Mouse (Mus musculus) lung, postnatal 0 days (tissue): ENCODE results near the gene Poc1a. TPM values are rescaled to one million over a fixed set of nuclear protein-coding genes. Genes with fewer than 3 reads are reported as not detected.
A peak's percentile ranks its signal among the peaks of the same experiment; 100 is the strongest.

Experiments
- ATAC-seq: fragments of 200-750 bp; cut with Nextera tagmentation; 2 replicates; pipeline ENCODE4 v1.8.0; 2017; ENCODE audit warnings: moderate library complexity
- DNase-seq: peaks from one replicate; pipeline ENCODE4 v3.0.0-alpha.2; 2016; ENCODE audit warnings: low spot score
- H3K27ac ChIP-seq: fragments of 300-500 bp; sonication (generic); 2 replicates; pipeline ENCODE4 v1.5.1; 2014; ENCODE audit warnings: antibody characterized with exemption, mild to moderate bottlenecking, low read length, mixed read lengths
- H3K27me3 ChIP-seq: fragments of 300-500 bp; sonication (generic); replicated peaks from 2 replicates; pipeline ENCODE4 v1.6.1; 2014; ENCODE audit warnings: low read length, mixed read lengths; ENCODE audit not compliant: insufficient read depth
- H3K36me3 ChIP-seq: fragments of 300-500 bp; sonication (generic); 2 replicates; pipeline ENCODE4 v1.6.1; 2014; ENCODE audit warnings: low read length, mixed read lengths; ENCODE audit not compliant: insufficient read depth
- H3K4me1 ChIP-seq: fragments of 300-500 bp; sonication (generic); 2 replicates; pipeline ENCODE4 v1.6.1; 2014; ENCODE audit warnings: antibody characterized with exemption, low read depth, low read length, mixed read lengths; ENCODE audit not compliant: insufficient read depth
- H3K4me2 ChIP-seq: fragments of 300-500 bp; sonication (generic); replicated peaks from 2 replicates; pipeline ENCODE4 v1.6.1; 2014; ENCODE audit warnings: low read depth, mild to moderate bottlenecking, low read length, moderate library complexity, mixed read lengths
- H3K4me3 ChIP-seq: fragments of 300-500 bp; sonication (generic); 2 replicates; pipeline ENCODE4 v1.5.1; 2014; ENCODE audit warnings: low read depth, low read length
- H3K9ac ChIP-seq: fragments of 300-500 bp; sonication (generic); replicated peaks from 2 replicates; pipeline ENCODE4 v1.6.1; 2014; ENCODE audit warnings: low read depth, mild to moderate bottlenecking
- H3K9me3 ChIP-seq: fragments of 300-500 bp; sonication (generic); 2 replicates; pipeline ENCODE4 v1.6.1; 2016; ENCODE audit warnings: low read length, mixed read lengths
- CTCF ChIP-seq: IDR thresholded peaks from 2 replicates; pipeline ENCODE4 v1.5.1; 2016; ENCODE audit warnings: antibody characterized with exemption, mild to moderate bottlenecking
- EP300 ChIP-seq: IDR thresholded peaks from 2 replicates; pipeline ENCODE4 v1.6.1; 2016; ENCODE audit warnings: antibody characterized with exemption, mild to moderate bottlenecking, control low read depth
- WGBS: fragments of 180-500 bp; shearing (Covaris S2); extraction: QIAGEN DNeasy Blood & Tissue Kit; methylation state at CpG from one replicate; pipeline ENCODE4 v1.1.7; 2014; 5-methylcytosine and 5-hydroxymethylcytosine counted together
- polyA plus RNA-seq: library from polyadenylated mRNA; unstranded; fragments of >200 nt; fragmentation: Nextera tagmentation; extraction: Ambion mirVana; gene quantifications from 2 replicates; pipeline ENCODE4 v1.2.1, GENCODE M21; 2015

The Poc1a gene
- polyA plus RNA-seq, 1 experiment from 2014 or later, result 9.9 TPM

DNA sequence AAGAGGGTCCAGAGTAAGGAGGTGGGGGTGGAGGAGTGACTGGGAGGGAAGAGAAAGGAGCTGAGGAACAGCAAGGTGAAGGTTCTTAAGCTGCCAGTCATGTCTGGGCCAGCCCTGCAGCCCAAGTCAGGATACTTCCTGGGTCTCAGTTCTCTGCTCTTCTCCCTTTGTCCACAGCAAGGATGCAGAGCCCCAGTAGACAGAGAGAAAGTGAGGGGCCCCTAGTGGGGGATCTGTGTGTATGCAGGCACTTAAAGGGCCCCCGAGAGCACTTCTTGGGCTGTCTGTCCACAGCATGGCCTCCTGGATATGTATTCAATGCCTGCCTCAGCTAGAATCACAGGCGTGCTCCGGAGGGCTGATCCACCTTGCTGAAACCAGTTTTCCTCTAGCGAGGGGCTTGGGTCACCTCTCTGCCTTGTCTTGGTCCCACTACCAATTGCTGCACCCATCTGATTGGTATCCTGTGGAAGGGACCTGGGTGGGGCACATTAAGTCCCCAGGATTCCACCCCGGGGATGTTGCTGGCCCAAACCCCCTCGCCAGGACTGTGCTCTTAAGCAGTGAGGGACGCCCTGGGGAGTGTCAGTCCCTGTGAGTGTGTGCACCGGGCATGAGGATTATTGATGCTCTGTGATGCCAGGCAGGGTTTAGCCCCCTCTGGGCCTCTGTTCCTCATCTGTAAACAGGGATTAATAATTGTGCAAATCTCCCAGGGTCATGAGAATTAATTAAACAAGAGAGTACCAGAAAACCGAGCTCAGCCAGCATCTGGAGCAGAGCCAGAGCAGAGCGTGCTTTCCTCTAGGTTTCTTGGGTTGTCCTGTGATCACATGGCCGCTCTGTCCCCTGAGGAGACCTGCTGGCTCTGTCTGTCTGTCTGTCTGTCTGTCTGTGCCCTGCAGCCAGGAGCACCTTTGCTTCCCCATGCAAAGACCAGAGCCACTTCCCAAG lies 114.1 kb downstream of the Poc1a start:
- Histone ChIP-seq H3K27me3 (no peaks in the 10 kb centered on the region), H3K9ac (no peak overlapping the region), H3K4me3 (no peak overlapping the region), H3K9me3 (no peaks in the 10 kb centered on the region), H3K4me1 (no peaks in the 10 kb centered on the region), H3K27ac (no peak overlapping the region), H3K4me2 (no peak overlapping the region), H3K36me3 (no peaks in the 10 kb centered on the region)
- peak; percentile 76 for ATAC-seq
- TF ChIP-seq CTCF (peak; percentile 68), EP300 (no peak)
- DNase-seq, result peak; percentile 82
- 54% methylated on average over 11 of the region's 11 CpGs for WGBS

DNA sequence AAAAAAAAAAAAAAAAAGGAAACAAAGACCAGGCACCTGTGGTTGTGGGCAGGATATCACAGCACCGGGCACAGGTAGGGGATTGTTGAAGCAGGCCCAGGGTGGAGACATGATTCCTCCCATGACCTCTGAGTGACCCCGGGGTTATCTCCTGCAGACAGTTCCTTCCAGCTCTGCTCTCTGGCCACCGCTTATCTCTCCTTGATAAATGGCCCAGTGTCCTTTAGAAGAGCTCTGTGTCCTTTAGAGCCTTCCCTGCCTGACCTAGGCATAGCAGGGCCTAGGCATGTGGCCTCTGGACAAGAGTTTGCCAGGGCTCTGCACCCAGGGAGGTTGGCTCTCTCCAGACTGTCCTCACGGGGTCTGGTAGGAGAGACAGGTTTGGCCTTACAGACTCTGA lies 116.9 kb downstream of the Poc1a start:
- H3K27me3 ChIP-seq, result no peaks in the 10 kb centered on the region

DNA sequence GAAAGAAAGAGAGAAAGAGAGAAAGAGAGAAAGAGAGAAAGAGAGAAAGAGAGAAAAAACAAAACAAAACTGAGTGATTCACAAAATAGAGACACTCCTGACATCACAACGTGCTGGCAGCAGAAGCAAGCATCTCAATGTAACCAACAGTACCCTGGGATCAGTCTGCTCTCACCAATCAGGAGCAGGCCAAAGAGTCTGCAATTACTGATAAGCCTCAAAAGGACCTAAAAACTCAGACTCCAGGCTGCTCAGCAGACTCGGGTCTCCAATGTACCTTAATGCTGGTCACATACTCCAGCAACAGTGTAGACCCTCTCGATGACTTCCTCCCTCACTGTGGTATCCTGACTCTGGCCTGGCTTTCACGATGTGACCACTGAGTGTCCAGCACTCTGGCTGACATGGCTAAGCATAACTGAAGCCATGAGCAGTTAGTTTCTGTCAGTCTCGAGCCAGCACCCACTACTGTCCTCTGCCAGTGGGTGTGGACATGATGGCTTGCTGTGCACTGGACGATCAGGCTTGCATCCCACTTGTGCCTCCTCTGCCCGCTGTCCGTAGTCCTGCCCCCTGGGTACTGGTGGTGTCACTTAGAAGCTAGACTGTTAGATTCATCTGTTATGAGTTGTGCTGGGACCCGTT lies 117.9 kb downstream of the Poc1a start:
- no peaks in the 10 kb centered on the region for H3K27me3 ChIP-seq
- no peak overlapping the region for H3K4me3 ChIP-seq
- no peaks in the 10 kb centered on the region for H3K9me3 ChIP-seq
- no peak for TF ChIP-seq EP300
- no peak for TF ChIP-seq CTCF
- no peaks in the 10 kb centered on the region for H3K36me3 ChIP-seq
- no peak for DNase-seq
- no peak for ATAC-seq
- WGBS, result 62% methylated on average over 9 of the region's 9 CpGs
- H3K4me1 ChIP-seq, result no peaks in the 10 kb centered on the region
- H3K4me2 ChIP-seq, result no peak overlapping the region
- no peak overlapping the region for H3K9ac ChIP-seq
- no peak overlapping the region for H3K27ac ChIP-seq

More for the DNA sequence above, 116.9 kb downstream of the Poc1a start:
- TF ChIP-seq EP300 (no peak), CTCF (no peak)
- WGBS, result 57% methylated on average over 4 of the region's 4 CpGs
- no peak overlapping the region for H3K27ac ChIP-seq
- H3K4me3 ChIP-seq, result no peak overlapping the region
- ATAC-seq (no peak), DNase-seq (no peak)
- H3K4me2 ChIP-seq, result no peak overlapping the region
- no peaks in the 10 kb centered on the region for H3K36me3 ChIP-seq
- no peak overlapping the region for H3K9ac ChIP-seq
- no peaks in the 10 kb centered on the region for H3K9me3 ChIP-seq
- no peaks in the 10 kb centered on the region for H3K4me1 ChIP-seq

DNA sequence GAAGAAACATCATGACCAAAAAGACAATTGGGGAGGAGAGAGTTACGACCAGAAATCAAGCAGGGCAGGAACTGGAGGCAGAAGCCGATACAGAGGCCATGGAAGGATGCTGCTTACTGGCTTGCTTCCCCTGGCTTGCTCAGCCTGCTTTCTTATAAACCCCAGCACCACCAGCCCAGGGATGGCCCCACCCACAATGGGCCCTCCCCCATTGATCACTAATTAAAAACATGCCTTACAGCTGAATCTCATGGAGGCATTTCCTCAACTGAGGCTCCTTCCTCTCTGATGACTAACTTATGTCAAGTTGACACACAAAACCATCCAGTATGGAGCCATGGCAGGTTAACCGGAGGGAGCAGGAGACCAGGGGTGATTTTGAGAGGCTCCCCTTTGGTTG lies 118.9 kb downstream of the Poc1a start:
- 90% methylated on average over 3 of the region's 3 CpGs for WGBS
- TF ChIP-seq EP300, result no peak
- no peaks in the 10 kb centered on the region for H3K9me3 ChIP-seq
- DNase-seq, result no peak
- H3K4me1 ChIP-seq, result no peaks in the 10 kb centered on the region
- no peak overlapping the region for H3K9ac ChIP-seq
- H3K27ac ChIP-seq, result no peak overlapping the region
- H3K4me3 ChIP-seq, result no peak overlapping the region
- no peaks in the 10 kb centered on the region for H3K27me3 ChIP-seq
- H3K36me3 ChIP-seq, result no peaks in the 10 kb centered on the region
- no peak for ATAC-seq
- no peak overlapping the region for H3K4me2 ChIP-seq

Other genes starting within 250 kb of the Poc1a start
- 0.81 and 0.93 TPM in 2 replicates for gene Col6a4, start 184.3 kb upstream of the Poc1a start, polyA plus RNA-seq
- gene Glyctk, start 122.9 kb upstream of the Poc1a start, polyA plus RNA-seq, result 0.67 and 0.71 TPM in 2 replicates
- gene Wdr82, start 110.1 kb upstream of the Poc1a start, polyA plus RNA-seq, result 11.3 and 13.2 TPM in 2 replicates
- gene Ppm1m, start 81.3 kb upstream of the Poc1a start, polyA plus RNA-seq, result 33.4 and 37.2 TPM in 2 replicates
- gene Twf2, start 78.0 kb upstream of the Poc1a start, polyA plus RNA-seq, result 64.2 and 64.6 TPM in 2 replicates
- 0.12 and 0.15 TPM in 2 replicates for gene Tlr9, start 58.5 kb upstream of the Poc1a start, polyA plus RNA-seq
- 292 and 310 TPM in 2 replicates for gene Alas1, start 32.4 kb upstream of the Poc1a start, polyA plus RNA-seq
- 25.7 and 27.8 TPM in 2 replicates for gene Dusp7, start 87.6 kb downstream of the Poc1a start, polyA plus RNA-seq
- gene Rpl29, start 148.4 kb downstream of the Poc1a start, polyA plus RNA-seq, result 656 and 737 TPM in 2 replicates
- gene Acy1, start 157.3 kb downstream of the Poc1a start, polyA plus RNA-seq, result 8.5 and 12.5 TPM in 2 replicates
- gene Abhd14b, start 166.4 kb downstream of the Poc1a start, polyA plus RNA-seq, result 31.1 and 36.8 TPM in 2 replicates
- gene Abhd14a, start 166.6 kb downstream of the Poc1a start, polyA plus RNA-seq, result 21.7 and 26.9 TPM in 2 replicates
- 29.4 and 30.6 TPM in 2 replicates for gene Pcbp4, start 172.2 kb downstream of the Poc1a start, polyA plus RNA-seq
- gene Gpr62, start 184.9 kb downstream of the Poc1a start, polyA plus RNA-seq, result 0.13 and 0.20 TPM in 2 replicates
- gene Rrp9, start 194.9 kb downstream of the Poc1a start, polyA plus RNA-seq, result 19.4 and 21.7 TPM in 2 replicates
- gene Parp3, start 195.9 kb downstream of the Poc1a start, polyA plus RNA-seq, result 21.5 and 24.0 TPM in 2 replicates
- not detected in 2 replicates for gene Iqcf1, start 218.9 kb downstream of the Poc1a start, polyA plus RNA-seq
- not detected in 2 replicates for gene Iqcf5, start 233.5 kb downstream of the Poc1a start, polyA plus RNA-seq